Mouse (Mus musculus): Measurements from ENCODE around the gene Prss8.
"Not testable (repeated sequence)": the region's sequence is repeated elsewhere in the genome, so short reads cannot be mapped to it uniquely, and the experiment has no call there.

The Prss8 gene

GRCm38 (mm10) chr7:127927726-127928125 is 2.2 kb downstream of the Prss8 start:
- DNase-seq: no peak

GRCm38 (mm10) chr7:127926846-127927245 is 3.1 kb downstream of the Prss8 start:
- no peak for DNase-seq

- DNase-seq: no peak
Observed at GRCm38 (mm10) chr7:127926066-127926465, 3.8 kb downstream of the Prss8 start.

GRCm38 (mm10) chr7:127925252-127925651 is 4.7 kb downstream of the Prss8 start:
- DNase-seq: no peak

GRCm38 (mm10) chr7:127923714-127924113 is 6.2 kb downstream of the Prss8 start:
- no peak for DNase-seq

- DNase-seq: no peak
Observed at GRCm38 (mm10) chr7:127922451-127923275, 7.2 kb downstream of the Prss8 start.

GRCm38 (mm10) chr7:127921516-127921915 is 8.4 kb downstream of the Prss8 start:
- DNase-seq: peak; percentile 42

- peak; percentile 41 for DNase-seq
Observed at GRCm38 (mm10) chr7:127919290-127919689, 10.6 kb downstream of the Prss8 start.

- DNase-seq: peak; percentile 48
Observed at GRCm38 (mm10) chr7:127918203-127918602, 11.7 kb downstream of the Prss8 start.

- DNase-seq: no peak
Observed at GRCm38 (mm10) chr7:127915293-127915692, 14.6 kb downstream of the Prss8 start.

GRCm38 (mm10) chr7:127912938-127913337 is 17.0 kb downstream of the Prss8 start:
- no peak for DNase-seq

- DNase-seq: peak; percentile 95
Observed at GRCm38 (mm10) chr7:127912190-127912871, 17.6 kb downstream of the Prss8 start, which contains the start of gene Kat8. TSS of gene Kat8 (plus strand) at chr7:127912516.

- DNase-seq: no peak
Observed at GRCm38 (mm10) chr7:127908656-127909055, 21.2 kb downstream of the Prss8 start.

GRCm38 (mm10) chr7:127907939-127908338 is 22.0 kb downstream of the Prss8 start:
- DNase-seq: no peak

- peak; percentile 86 for DNase-seq
Observed at GRCm38 (mm10) chr7:127903971-127904796, 25.7 kb downstream of the Prss8 start, which contains the start of gene Bckdk. TSS of gene Bckdk (plus strand) at chr7:127904082.

GRCm38 (mm10) chr7:127901772-127902171 is 28.1 kb downstream of the Prss8 start:
- no peak for DNase-seq

GRCm38 (mm10) chr7:127899997-127900396 is 29.9 kb downstream of the Prss8 start:
- DNase-seq: no peak

GRCm38 (mm10) chr7:127898179-127898956 is 31.5 kb downstream of the Prss8 start:
- DNase-seq: no peak

GRCm38 (mm10) chr7:127897542-127897941 is 32.4 kb downstream of the Prss8 start:
- DNase-seq: no peak

- DNase-seq: peak; percentile 74
Observed at GRCm38 (mm10) chr7:127896384-127896783, 33.5 kb downstream of the Prss8 start.

GRCm38 (mm10) chr7:127895891-127896290 is 34.0 kb downstream of the Prss8 start:
- not testable (repeated sequence) for DNase-seq

GRCm38 (mm10) chr7:127895442-127895841 is 34.5 kb downstream of the Prss8 start, which contains the start of the genes Gm21974 and Vkorc1:
TSS of gene Gm21974 (minus strand) at chr7:127895454.
TSS of gene Vkorc1 (minus strand) at chr7:127895617.
- peak; percentile 97 for DNase-seq

Data from retina, postnatal 1 day (tissue).